Comparison of ENCODE assay signal across 25 mouse cellular contexts in genomic region chr10:92314606-92315005, GRCm38 (mm10).
DNase-seq lines count a peak whose midpoint lies in the region; ATAC-seq lines count a peak whose summit lies in the region.
"Had no signal": no experiment of that assay in that cellular context is flagged by ENCODE, and none has a peak within 500 bp of the region (broad histone marks: within the 10 kb centered on the region; RNA-seq: fewer than 3 reads in every experiment).

No protein-coding gene starts in this region.

- H3K36me3 ChIP-seq in hindbrain, embryonic 10.5 days: no peaks in the 10 kb centered on the region
- no peaks in the 10 kb centered on the region for H3K36me3 ChIP-seq in hindbrain, embryonic 14.5 days (replicated peaks; ENCODE audit: control insufficient read depth, insufficient read depth)
- no peaks in the 10 kb centered on the region for H3K36me3 ChIP-seq in neural tube, embryonic 13.5 days
- H3K36me3 ChIP-seq in neural tube, embryonic 15.5 days: no peaks in the 10 kb centered on the region
- H3K36me3 ChIP-seq in limb, embryonic 10.5 days: no peaks in the 10 kb centered on the region
- H3K36me3 ChIP-seq: heart, embryonic 13.5 days; liver, embryonic 15.5 days; lung, embryonic 15.5 days had no signal

- no peak for ATAC-seq in hindbrain, embryonic 14.5 days (ENCODE audit: low FRiP score)
- peak; percentile 53; the same call in 1 of the 2 replicates for ATAC-seq in neural tube, embryonic 13.5 days (ENCODE audit: low read depth)
- no peak; the same call in 1 of the 2 replicates for ATAC-seq in neural tube, embryonic 15.5 days (ENCODE audit: low FRiP score)
- ATAC-seq: activated CD4-positive, CD25-positive, alpha-beta regulatory T cell, adult 4 months had no signal

- no peak overlapping the region for H3K4me3 ChIP-seq in hindbrain, embryonic 10.5 days
- H3K4me3 ChIP-seq in hindbrain, embryonic 14.5 days (replicated peaks; ENCODE audit: low read length): no peak overlapping the region
- no peak overlapping the region for H3K4me3 ChIP-seq in neural tube, embryonic 13.5 days
- no peak overlapping the region for H3K4me3 ChIP-seq in neural tube, embryonic 15.5 days (replicated peaks)
- H3K4me3 ChIP-seq in limb, embryonic 10.5 days: no peak overlapping the region
- H3K4me3 ChIP-seq: heart, adult 2 months; heart, embryonic 13.5 days; left cerebral cortex, adult 2 months; liver, embryonic 15.5 days; lung, embryonic 15.5 days; megakaryocyte, embryonic 14.5 days had no signal

- H3K9ac ChIP-seq in hindbrain, embryonic 14.5 days: no peak overlapping the region
- H3K9ac ChIP-seq in neural tube, embryonic 13.5 days: no peak overlapping the region
- no peak overlapping the region for H3K9ac ChIP-seq in neural tube, embryonic 15.5 days (replicated peaks)
- H3K9ac ChIP-seq: heart, embryonic 13.5 days; liver, embryonic 15.5 days; lung, embryonic 15.5 days had no signal

- DNase-seq in cerebellum, postnatal 10 days: peak; percentile 45 to 56
- DNase-seq in cerebellum, adult 11 months: no peak
- DNase-seq in hindbrain, embryonic 10.5 days (ENCODE audit: low spot score): no peak
- no peak for DNase-seq in hindbrain, embryonic 14.5 days (ENCODE audit: low spot score)
- DNase-seq in kidney, postnatal 36 days: no peak
- no peak for DNase-seq in limb, embryonic 10.5 days (ENCODE audit: low spot score)
- DNase-seq: adrenal gland, postnatal 10 days; cerebellum, adult 9-10 months; gastrocnemius, postnatal 25 days; heart, adult 2 months; heart, postnatal 14 days; kidney, adult 11 months; layer of hippocampus, adult 9-11 months; liver; lung, postnatal 36 days; right cerebral cortex, postnatal 25 days; spleen, adult 18-20 months had no signal

- peaks cover 12% of the 10 kb centered on the region for H3K4me1 ChIP-seq in hindbrain, embryonic 10.5 days (replicated peaks)
- H3K4me1 ChIP-seq in hindbrain, embryonic 14.5 days (replicated peaks; ENCODE audit: control insufficient read depth, insufficient read depth, low read length): peaks cover 5% of the 10 kb centered on the region; the same call in 1 of the 2 replicates
- H3K4me1 ChIP-seq in neural tube, embryonic 13.5 days (replicated peaks): peaks cover 8% of the 10 kb centered on the region
- H3K4me1 ChIP-seq in neural tube, embryonic 15.5 days: no peaks in the 10 kb centered on the region
- no peaks in the 10 kb centered on the region for H3K4me1 ChIP-seq in limb, embryonic 10.5 days
- H3K4me1 ChIP-seq: heart, embryonic 13.5 days; liver, embryonic 15.5 days; lung, embryonic 15.5 days; megakaryocyte, embryonic 14.5 days had no signal

- no peak overlapping the region for H3K4me2 ChIP-seq in hindbrain, embryonic 14.5 days (replicated peaks)
- H3K4me2 ChIP-seq in neural tube, embryonic 13.5 days: no peak overlapping the region
- no peak overlapping the region for H3K4me2 ChIP-seq in neural tube, embryonic 15.5 days
- H3K4me2 ChIP-seq: heart, embryonic 13.5 days; liver, embryonic 15.5 days; lung, embryonic 15.5 days had no signal

- H3K27ac ChIP-seq in hindbrain, embryonic 10.5 days: peak overlapping the region; percentile 47; the same call in 1 of the 2 replicates
- no peak overlapping the region for H3K27ac ChIP-seq in hindbrain, embryonic 14.5 days
- H3K27ac ChIP-seq in neural tube, embryonic 13.5 days (replicated peaks): no peak overlapping the region
- H3K27ac ChIP-seq in neural tube, embryonic 15.5 days (replicated peaks): no peak overlapping the region
- H3K27ac ChIP-seq in limb, embryonic 10.5 days: no peak overlapping the region
- H3K27ac ChIP-seq: heart, adult 2 months; heart, embryonic 13.5 days; left cerebral cortex, adult 2 months; liver, embryonic 15.5 days; lung, embryonic 15.5 days had no signal

- WGBS in hindbrain, embryonic 10.5 days: 63% methylated on average over 3 of the region's 3 CpGs
- 23% methylated on average over 3 of the region's 3 CpGs for WGBS in hindbrain, embryonic 14.5 days
- WGBS in neural tube, embryonic 13.5 days: 39% methylated on average over 3 of the region's 3 CpGs
- 38% methylated on average over 3 of the region's 3 CpGs for WGBS in neural tube, embryonic 15.5 days
- 54% methylated on average over 3 of the region's 3 CpGs for WGBS in limb, embryonic 10.5 days

- H3K27me3 ChIP-seq in hindbrain, embryonic 10.5 days (ENCODE audit: insufficient read depth, poor library complexity, severe bottlenecking): no peaks in the 10 kb centered on the region
- no peaks in the 10 kb centered on the region for H3K27me3 ChIP-seq in hindbrain, embryonic 14.5 days (ENCODE audit: control insufficient read depth, insufficient read depth, low read length)
- H3K27me3 ChIP-seq in neural tube, embryonic 13.5 days: no peaks in the 10 kb centered on the region
- H3K27me3 ChIP-seq in neural tube, embryonic 15.5 days (replicated peaks): no peaks in the 10 kb centered on the region
- H3K27me3 ChIP-seq in limb, embryonic 10.5 days (ENCODE audit: low read depth, poor library complexity, severe bottlenecking): no peaks in the 10 kb centered on the region
- H3K27me3 ChIP-seq: heart, embryonic 13.5 days; liver, embryonic 15.5 days; lung, embryonic 15.5 days; megakaryocyte, embryonic 14.5 days had no signal

- H3K9me3 ChIP-seq in hindbrain, embryonic 10.5 days: no peaks in the 10 kb centered on the region
- no peaks in the 10 kb centered on the region for H3K9me3 ChIP-seq in hindbrain, embryonic 14.5 days (ENCODE audit: control insufficient read depth, low read length)
- no peaks in the 10 kb centered on the region for H3K9me3 ChIP-seq in neural tube, embryonic 13.5 days
- H3K9me3 ChIP-seq in neural tube, embryonic 15.5 days (replicated peaks): no peaks in the 10 kb centered on the region
- H3K9me3 ChIP-seq in limb, embryonic 10.5 days (replicated peaks): no peaks in the 10 kb centered on the region
- H3K9me3 ChIP-seq: heart, embryonic 13.5 days; liver, embryonic 15.5 days; lung, embryonic 15.5 days; megakaryocyte, embryonic 14.5 days had no signal

Comparison
In these comparisons a context has a peak if more than half of its experiments do, and no peak if none do; other contexts are left out.
1. DNase-seq: peak in cerebellum, postnatal 10 days (2 of 2); none in cerebellum, adult 11 months (single experiment), hindbrain, embryonic 10.5 days (single experiment), hindbrain, embryonic 14.5 days (single experiment), kidney, postnatal 36 days (0 of 2) and limb, embryonic 10.5 days (single experiment).